Mouse (Mus musculus) ovary, postnatal 10 days (tissue): ENCODE results near the gene Amigo1.
A peak's percentile ranks its signal among the peaks of the same experiment; 100 is the strongest.
"Not testable (repeated sequence)": the region's sequence is repeated elsewhere in the genome, so short reads cannot be mapped to it uniquely, and the experiment has no call there.

Experiments
- DNase-seq: peaks from one replicate; pipeline ENCODE4 v3.0.0; 2022; ENCODE audit warnings: low spot score

The Amigo1 gene

GRCm38 (mm10) chr3:108209946-108210770 lies 24.0 kb downstream of the Amigo1 start:
- DNase-seq = peak; percentile 75

DNA sequence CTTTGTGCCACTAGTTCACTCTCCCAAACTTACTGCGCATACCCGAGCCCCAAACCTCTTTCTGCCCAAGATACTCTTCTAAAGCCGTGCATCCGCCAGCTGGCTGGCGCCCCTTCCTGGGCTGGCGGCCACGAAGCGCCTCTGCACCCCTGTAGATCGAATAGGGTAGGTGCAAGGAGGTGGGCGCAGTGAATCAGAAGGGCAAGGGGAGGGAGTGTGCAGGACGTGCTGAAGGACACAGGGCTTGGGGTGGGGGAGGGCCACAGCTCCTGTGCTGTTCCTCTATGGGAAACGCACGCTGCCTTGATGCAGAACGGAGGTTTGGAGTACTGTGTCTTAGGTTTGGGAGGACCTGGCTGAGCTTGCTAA lies 24.6 kb downstream of the Amigo1 start, which contains the start of gene Atxn7l2:
TSS of gene Atxn7l2 (minus strand) at position 164 of the 369 bp plus-strand sequence.
- DNase-seq = no peak

GRCm38 (mm10) chr3:108211845-108212244 lies 25.7 kb downstream of the Amigo1 start:
- no peak for DNase-seq

DNA sequence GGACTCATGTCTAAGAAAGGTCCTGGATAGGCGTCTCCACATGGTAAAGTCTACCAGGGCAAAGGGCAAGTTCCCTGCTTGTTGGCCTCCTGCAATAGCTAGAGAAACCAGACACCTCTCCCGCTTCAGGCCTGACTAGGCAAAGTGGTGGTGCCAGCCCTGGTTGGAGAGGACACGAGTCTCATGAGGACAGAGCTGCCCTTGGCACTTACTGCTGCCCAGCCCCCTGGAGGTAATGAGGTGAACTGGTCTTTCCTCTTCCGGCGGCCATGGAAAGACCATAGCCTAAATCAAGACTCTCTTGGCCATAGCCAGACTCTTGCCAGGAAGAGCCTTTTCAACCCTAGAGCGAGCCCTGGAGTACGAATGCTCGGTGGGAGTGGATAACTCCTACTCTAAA lies 26.3 kb downstream of the Amigo1 start:
- DNase-seq = no peak

DNA sequence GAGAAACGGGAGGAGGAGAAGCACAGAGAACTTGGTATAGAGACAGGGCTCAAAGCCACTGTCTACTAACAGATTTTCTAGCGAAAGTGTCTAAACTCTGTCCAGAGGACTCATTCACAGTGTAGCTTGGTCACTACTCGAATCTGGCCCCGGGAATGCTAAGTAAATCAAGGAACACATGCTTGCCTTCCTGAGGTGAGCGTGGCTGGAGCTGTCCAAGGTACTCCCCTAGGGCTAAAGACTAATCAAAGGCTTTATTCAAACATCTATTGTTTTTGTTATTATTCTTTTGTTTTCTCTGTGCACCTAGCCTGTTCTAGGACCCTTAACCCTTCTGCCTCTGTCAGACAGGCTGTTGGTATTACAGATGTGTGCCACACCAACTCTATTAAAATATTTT lies 28.6 kb downstream of the Amigo1 start:
- DNase-seq = no peak

- DNase-seq = no peak
These were observed 34.5 kb downstream of the Amigo1 start for GRCm38 (mm10) chr3:108220661-108221060.

DNA sequence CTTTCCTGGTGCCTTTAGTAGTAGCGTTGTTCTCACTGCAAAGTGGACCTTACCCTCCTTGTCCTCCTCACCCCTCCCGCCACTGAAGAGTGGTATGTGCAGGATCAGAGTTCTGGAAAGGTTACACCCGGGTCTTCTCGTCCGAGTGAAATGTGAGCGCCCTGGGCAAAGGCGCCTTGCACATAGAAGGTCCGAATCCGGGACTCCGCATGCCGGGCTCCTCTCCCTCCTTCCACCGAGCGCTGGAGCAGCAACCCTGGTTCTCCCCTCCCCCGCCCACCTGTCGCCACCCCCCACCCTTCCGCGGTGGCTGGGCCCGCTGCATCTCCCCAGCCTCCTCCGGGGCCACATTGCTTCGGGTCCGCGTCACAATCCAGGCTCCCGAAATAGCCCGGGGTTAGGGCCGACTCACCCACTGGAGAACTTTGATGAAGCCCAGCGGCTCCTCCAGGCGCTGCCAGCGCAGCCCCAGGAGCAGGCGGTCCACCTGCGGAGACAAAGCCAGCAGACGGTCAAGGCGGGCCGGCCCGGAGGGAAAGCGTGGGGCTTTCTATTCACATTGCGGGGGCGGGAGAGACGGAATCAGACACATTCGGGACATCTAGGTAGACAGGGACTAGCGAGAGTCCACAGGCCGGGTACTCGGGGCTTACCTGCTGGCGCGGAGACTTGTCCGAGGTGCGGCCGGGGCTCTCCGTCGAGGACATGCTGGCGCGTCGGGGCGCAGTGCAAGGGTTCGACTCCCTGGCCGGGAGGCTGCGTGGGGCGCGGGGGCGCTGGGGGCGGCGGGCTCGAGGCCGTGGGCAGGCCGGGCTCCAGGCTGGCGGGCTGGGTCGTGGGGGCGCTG lies 39.8 kb downstream of the Amigo1 start:
- no peak for DNase-seq

- no peak for DNase-seq
These were observed 40.6 kb downstream of the Amigo1 start, which contains the start of gene Sypl2 for GRCm38 (mm10) chr3:108226558-108227350. Sypl2 (minus strand) TSS chr3:108226648.

DNA sequence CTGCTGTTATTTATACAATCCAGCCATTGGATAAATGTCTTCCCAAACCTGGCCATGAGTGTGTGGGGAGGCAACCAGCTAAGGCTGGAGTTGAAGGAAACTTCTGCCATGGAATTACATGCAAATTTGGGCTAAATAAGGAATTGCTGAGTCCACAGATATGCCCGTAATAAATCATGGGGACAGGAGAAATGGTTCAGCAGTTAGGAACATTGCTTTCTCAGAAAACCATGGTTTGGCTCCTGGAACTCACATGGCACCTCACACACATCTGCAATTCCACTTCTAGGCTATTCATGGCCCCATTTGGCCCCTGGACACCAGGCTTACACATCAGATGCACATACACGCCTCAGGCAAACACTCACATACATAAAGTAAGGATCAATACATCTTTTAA lies 41.4 kb downstream of the Amigo1 start:
- DNase-seq = no peak

GRCm38 (mm10) chr3:108231646-108232045 lies 45.5 kb downstream of the Amigo1 start:
- DNase-seq = no peak

GRCm38 (mm10) chr3:108237474-108238102 lies 51.5 kb downstream of the Amigo1 start:
- not testable (repeated sequence) for DNase-seq

- no peak for DNase-seq
These were observed 55.2 kb downstream of the Amigo1 start for GRCm38 (mm10) chr3:108241243-108241839.
